Mouse (Mus musculus) neural tube, embryonic 11.5 days (tissue): Measurements from ENCODE around the gene Pgghg. TPM values are rescaled to one million over a fixed set of nuclear protein-coding genes. Genes with fewer than 3 reads are reported as not detected.
"Not testable (repeated sequence)": the region's sequence is repeated elsewhere in the genome, so short reads cannot be mapped to it uniquely, and the experiment has no call there.

Experiments
- ATAC-seq: fragments of 200-750 bp; cut with Nextera tagmentation; 2 replicates; pipeline ENCODE4 v1.8.0; 2017; ENCODE audit warnings: moderate number of reproducible peaks, mild to moderate bottlenecking, moderate TSS enrichment, moderate library complexity; ENCODE audit not compliant: insufficient read depth, low FRiP score, low TSS enrichment
- DNase-seq: peaks from one replicate; pipeline ENCODE4 v3.0.0-alpha.2; 2015; ENCODE audit warnings: low spot score
- H3K27ac ChIP-seq: fragments of 300-500 bp; sonication (generic); 2 replicates; pipeline ENCODE4 v1.5.1; 2014; ENCODE audit warnings: low read depth, mild to moderate bottlenecking, low read length
- H3K27me3 ChIP-seq: fragments of 300-500 bp; sonication (generic); 2 replicates; pipeline ENCODE4 v1.6.1; 2014; ENCODE audit warnings: mild to moderate bottlenecking, low read length, mixed read lengths; ENCODE audit not compliant: control insufficient read depth, insufficient read depth
- H3K36me3 ChIP-seq: fragments of 300-500 bp; sonication (generic); 2 replicates; pipeline ENCODE4 v1.6.1; 2014; ENCODE audit warnings: mild to moderate bottlenecking, low read length, moderate library complexity, mixed read lengths; ENCODE audit not compliant: control insufficient read depth, insufficient read depth
- H3K4me1 ChIP-seq: fragments of 300-500 bp; sonication (generic); 2 replicates; pipeline ENCODE4 v1.6.1; 2014; ENCODE audit warnings: low read length, mixed read lengths; ENCODE audit not compliant: control insufficient read depth, insufficient read depth
- H3K4me2 ChIP-seq: fragments of 300-500 bp; sonication (generic); 2 replicates; pipeline ENCODE4 v1.6.1; 2014; ENCODE audit warnings: low read depth, mild to moderate bottlenecking, moderate library complexity
- H3K4me3 ChIP-seq: fragments of 300-500 bp; sonication (generic); 2 replicates; pipeline ENCODE4 v1.5.1; 2014; ENCODE audit warnings: low read depth, low read length
- H3K9ac ChIP-seq: fragments of 300-500 bp; sonication (generic); 2 replicates; pipeline ENCODE4 v1.6.1; 2014; ENCODE audit warnings: mild to moderate bottlenecking, low read length
- H3K9me3 ChIP-seq: fragments of 300-500 bp; sonication (generic); 2 replicates; pipeline ENCODE4 v1.6.1; 2016; ENCODE audit warnings: low read length; ENCODE audit not compliant: control insufficient read depth
- WGBS: fragments of 180-500 bp; shearing (Covaris S2); extraction: QIAGEN DNeasy Blood & Tissue Kit; methylation state at CpG from one replicate; pipeline ENCODE4 v1.1.7; 2014; 5-methylcytosine and 5-hydroxymethylcytosine counted together
- polyA plus RNA-seq: library from polyadenylated mRNA; unstranded; fragments of >200 nt; fragmentation: Nextera tagmentation; extraction: Ambion mirVana; gene quantifications from 2 replicates; pipeline ENCODE4 v1.2.1, GENCODE M21; 2014

Pgghg gene
- polyA plus RNA-seq, 1 experiment from 2014 or later = 15.8 TPM

- WGBS = 4% methylated on average over 3 of the region's 3 CpGs
- H3K9ac ChIP-seq, H3K4me3 ChIP-seq, H3K4me2 ChIP-seq, H3K4me1 ChIP-seq, H3K36me3 ChIP-seq, H3K9me3 ChIP-seq, H3K27ac ChIP-seq, H3K27me3 ChIP-seq, DNase-seq, ATAC-seq: not testable (repeated sequence)
Measured at GRCm38 (mm10) chr7:140968710-140969109, 27.5 kb downstream of the Pgghg start.

DNA sequence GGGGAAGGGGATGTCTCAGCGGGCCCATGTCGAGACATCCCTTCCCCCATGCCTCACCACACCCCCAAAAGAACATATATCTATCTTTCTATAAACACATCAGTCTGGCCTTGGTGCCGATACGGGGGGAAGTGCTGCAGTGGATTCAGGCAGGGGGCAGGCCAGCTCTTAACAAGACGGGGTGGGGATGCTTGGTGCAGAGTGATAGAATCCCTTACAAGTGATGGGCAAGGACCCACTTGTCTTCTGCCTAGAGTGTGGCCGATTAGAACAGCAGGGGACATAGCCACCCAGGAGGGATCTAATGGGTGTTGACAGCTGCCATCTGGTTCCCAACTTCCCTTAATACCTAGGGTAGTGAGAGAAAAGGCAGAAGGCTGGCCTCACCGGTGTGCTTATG, 29.7 kb downstream of the Pgghg start:
- Histone ChIP-seq H3K27ac (no peak overlapping the region), H3K36me3 (no peaks in the 10 kb centered on the region), H3K9me3 (no peaks in the 10 kb centered on the region), H3K9ac (no peak overlapping the region), H3K4me3 (no peak overlapping the region), H3K27me3 (no peaks in the 10 kb centered on the region), H3K4me1 (0 out of 2 replicates have a peak, but pooled peaks cover 5% of the 10 kb centered on the region), H3K4me2 (no peak overlapping the region)
- no peak for ATAC-seq
- WGBS = 43% methylated on average over 7 of the region's 7 CpGs
- DNase-seq = no peak

- Histone ChIP-seq H3K27ac (no peak overlapping the region), H3K27me3 (no peaks in the 10 kb centered on the region), H3K4me2 (no peak overlapping the region), H3K9me3 (no peaks in the 10 kb centered on the region), H3K4me1 (0 out of 2 replicates have a peak, but pooled peaks cover 5% of the 10 kb centered on the region), H3K9ac (no peak overlapping the region), H3K36me3 (no peaks in the 10 kb centered on the region), H3K4me3 (no peak overlapping the region)
- DNase-seq (no peak), ATAC-seq (no peak)
- WGBS = 84% methylated on average over 8 of the region's 8 CpGs
Measured at GRCm38 (mm10) chr7:140971479-140972171, 30.4 kb downstream of the Pgghg start.

GRCm38 (mm10) chr7:140973396-140974165, 32.4 kb downstream of the Pgghg start:
- ATAC-seq (no peak), DNase-seq (no peak)
- 13% methylated on average over 14 of the region's 14 CpGs for WGBS
- Histone ChIP-seq H3K4me2 (no peak overlapping the region), H3K27ac (0 out of 2 replicates have a peak overlapping the region, but pooled peaks have one; percentile 39), H3K4me3 (no peak overlapping the region), H3K9me3 (no peaks in the 10 kb centered on the region), H3K4me1 (0 out of 2 replicates have a peak, but pooled peaks cover 2% of the 10 kb centered on the region), H3K27me3 (no peaks in the 10 kb centered on the region), H3K36me3 (no peaks in the 10 kb centered on the region), H3K9ac (no peak overlapping the region)

DNA sequence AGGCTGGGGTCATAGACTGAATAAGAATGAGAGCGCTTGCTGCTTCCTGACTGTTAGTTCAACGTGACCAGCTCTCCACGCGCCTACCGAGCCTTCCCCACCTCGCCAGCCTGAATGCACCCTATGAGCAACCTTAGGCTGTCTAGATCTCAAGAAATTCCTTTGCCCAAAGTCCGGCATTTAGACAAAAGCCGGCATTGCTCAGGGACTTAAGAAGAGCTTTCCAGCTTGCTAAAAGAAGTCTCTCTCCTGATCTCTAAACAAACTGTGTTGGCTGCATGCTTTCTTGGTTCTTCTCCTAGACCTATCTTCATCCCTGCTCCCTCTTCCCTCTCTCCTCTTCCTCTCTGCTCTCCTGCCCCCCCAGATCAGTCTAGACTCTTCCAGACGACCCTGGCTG, 33.7 kb downstream of the Pgghg start:
- Histone ChIP-seq H3K9me3 (no peaks in the 10 kb centered on the region), H3K4me3 (no peak overlapping the region), H3K4me1 (0 out of 2 replicates have a peak, but pooled peaks cover 2% of the 10 kb centered on the region), H3K36me3 (no peaks in the 10 kb centered on the region), H3K4me2 (no peak overlapping the region), H3K27ac (no peak overlapping the region), H3K27me3 (no peaks in the 10 kb centered on the region), H3K9ac (no peak overlapping the region)
- ATAC-seq = no peak
- no peak for DNase-seq
- 19% methylated on average over 9 of the region's 9 CpGs for WGBS

DNA sequence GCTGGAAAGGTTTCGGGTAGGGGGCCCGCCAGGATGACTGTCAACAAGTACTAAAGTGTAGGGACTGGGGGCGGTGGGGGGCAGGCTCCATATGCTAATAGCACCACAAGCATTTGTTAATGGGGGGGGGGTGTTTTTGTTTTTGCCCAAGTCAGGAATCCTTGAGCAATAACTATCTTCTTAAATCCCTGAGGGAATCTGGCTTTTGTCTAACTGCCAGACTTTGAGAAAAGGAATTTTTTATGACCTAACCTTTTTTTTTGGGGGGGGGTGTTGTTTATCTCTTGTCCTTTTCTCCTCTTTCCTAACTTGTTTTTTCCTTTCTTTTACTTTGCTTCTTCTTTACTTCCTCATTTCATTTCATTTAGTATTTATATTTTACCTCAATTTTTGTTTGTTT, 34.3 kb downstream of the Pgghg start:
- no peak overlapping the region for H3K27ac ChIP-seq
- H3K4me2 ChIP-seq = no peak overlapping the region
- no peaks in the 10 kb centered on the region for H3K9me3 ChIP-seq
- no peaks in the 10 kb centered on the region for H3K36me3 ChIP-seq
- 22% methylated on average over 3 of the region's 3 CpGs for WGBS
- DNase-seq (no peak), ATAC-seq (no peak)
- no peak overlapping the region for H3K4me3 ChIP-seq
- H3K9ac ChIP-seq = no peak overlapping the region
- no peaks in the 10 kb centered on the region for H3K27me3 ChIP-seq
- H3K4me1 ChIP-seq = 0 out of 2 replicates have a peak, but pooled peaks cover 2% of the 10 kb centered on the region

- not testable (repeated sequence) for H3K4me1 ChIP-seq, H3K4me3 ChIP-seq, H3K27ac ChIP-seq, H3K4me2 ChIP-seq, H3K27me3 ChIP-seq, H3K9ac ChIP-seq, H3K36me3 ChIP-seq, H3K9me3 ChIP-seq, ATAC-seq, DNase-seq
- 91% methylated on average over 9 of the region's 9 CpGs for WGBS
Measured at GRCm38 (mm10) chr7:140976720-140977119, 35.5 kb downstream of the Pgghg start.

DNA sequence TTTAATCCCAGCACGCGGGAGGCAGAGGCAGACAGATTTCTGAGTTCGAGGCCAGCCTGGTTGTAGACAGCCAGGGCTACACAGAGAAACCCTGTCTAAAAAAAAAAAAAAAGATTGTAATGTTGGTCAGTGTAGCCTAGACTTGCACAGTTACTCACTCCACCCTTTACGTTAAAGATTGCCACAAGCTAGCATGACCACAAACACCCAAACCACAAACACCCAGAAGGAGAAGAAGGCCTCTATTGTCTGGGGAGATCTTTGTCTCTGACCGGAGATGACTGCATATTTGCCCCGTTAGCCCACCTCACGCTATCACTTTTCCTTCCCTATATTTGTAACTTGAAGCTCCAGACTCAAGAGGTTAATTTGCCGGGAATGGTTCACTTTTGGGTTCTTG, 40.5 kb downstream of the Pgghg start:
- Histone ChIP-seq H3K9me3 (no peaks in the 10 kb centered on the region), H3K4me3 (no peak overlapping the region), H3K9ac (no peak overlapping the region), H3K4me1 (no peaks in the 10 kb centered on the region), H3K27me3 (no peaks in the 10 kb centered on the region), H3K36me3 (no peaks in the 10 kb centered on the region), H3K4me2 (no peak overlapping the region), H3K27ac (no peak overlapping the region)
- ATAC-seq = no peak
- no peak for DNase-seq
- 92% methylated on average over 8 of the region's 8 CpGs for WGBS

DNA sequence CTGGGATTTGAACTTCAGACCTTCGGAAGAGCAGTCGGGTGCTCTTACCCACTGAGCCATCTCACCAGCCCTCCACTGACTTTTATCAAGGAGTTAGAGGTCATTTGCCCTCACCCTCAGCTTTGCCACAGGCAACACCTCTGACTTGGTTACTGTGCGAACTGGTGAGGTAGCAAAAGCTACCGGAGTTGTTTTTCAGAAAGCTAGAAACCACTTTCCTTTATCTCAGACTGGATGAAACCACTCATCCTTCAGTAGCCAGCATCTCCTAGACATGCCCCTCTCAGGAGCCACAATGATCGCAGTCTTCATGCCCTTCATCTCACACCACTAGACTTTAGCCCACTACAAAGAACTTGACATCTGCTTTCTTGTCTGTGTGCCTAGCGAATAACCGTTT, 41.8 kb downstream of the Pgghg start:
- no peaks in the 10 kb centered on the region for H3K9me3 ChIP-seq
- no peak overlapping the region for H3K9ac ChIP-seq
- DNase-seq (no peak), ATAC-seq (no peak)
- H3K27me3 ChIP-seq = no peaks in the 10 kb centered on the region
- H3K27ac ChIP-seq = no peak overlapping the region
- no peaks in the 10 kb centered on the region for H3K4me1 ChIP-seq
- H3K4me2 ChIP-seq = no peak overlapping the region
- WGBS = 94% methylated on average over 7 of the region's 7 CpGs
- H3K36me3 ChIP-seq = no peaks in the 10 kb centered on the region
- H3K4me3 ChIP-seq = no peak overlapping the region
